Mouse (Mus musculus) heart, embryonic 10.5 days (tissue): ENCODE results near the gene Ttc9c. TPM values are rescaled to one million over a fixed set of nuclear protein-coding genes. Genes with fewer than 3 reads are reported as not detected.

Source experiments
- DNase-seq: peaks from one replicate; pipeline ENCODE4 v3.0.0-alpha.2; 2017; ENCODE audit warnings: low spot score
- H3K27ac ChIP-seq: fragments of 300-500 bp; sonication (generic); 2 replicates; pipeline ENCODE4 v1.5.1; 2016; ENCODE audit warnings: mild to moderate bottlenecking
- H3K27me3 ChIP-seq: fragments of 300-500 bp; sonication (generic); 2 replicates; pipeline ENCODE4 v1.6.1; 2016; ENCODE audit warnings: mild to moderate bottlenecking; ENCODE audit not compliant: poor library complexity, insufficient read depth, severe bottlenecking
- H3K36me3 ChIP-seq: fragments of 300-500 bp; sonication (generic); 2 replicates; pipeline ENCODE4 v1.6.1; 2016; ENCODE audit warnings: mild to moderate bottlenecking, moderate library complexity
- H3K4me1 ChIP-seq: fragments of 300-500 bp; sonication (generic); 2 replicates; pipeline ENCODE4 v1.6.1; 2016; ENCODE audit warnings: mild to moderate bottlenecking
- H3K4me3 ChIP-seq: fragments of 300-500 bp; sonication (generic); 2 replicates; pipeline ENCODE4 v1.5.1; 2016; ENCODE audit warnings: mild to moderate bottlenecking, moderate library complexity
- H3K9me3 ChIP-seq: fragments of 300-500 bp; sonication (generic); 2 replicates; pipeline ENCODE4 v1.6.1; 2016; ENCODE audit warnings: mild to moderate bottlenecking, moderate library complexity
- WGBS: fragments of 180-500 bp; shearing (Covaris S2); methylation state at CpG from one replicate; pipeline ENCODE4 v1.1.7; 2016; 5-methylcytosine and 5-hydroxymethylcytosine counted together
- polyA plus RNA-seq: library from polyadenylated mRNA; unstranded; fragments of >200 nt; fragmentation: Nextera tagmentation; extraction: Ambion mirVana; gene quantifications from 2 replicates; pipeline ENCODE4 v1.2.1, GENCODE M21; 2016

Ttc9c gene
- polyA plus RNA-seq, 1 experiment from 2014 or later: 51.3 TPM

GRCm38 (mm10) chr19:8819596-8820423 lies 677 bp upstream of the Ttc9c start, which contains the start of gene Hnrnpul2:
Hnrnpul2 (plus strand) TSS chr19:8820010.
- peaks cover 47% of the 10 kb centered on the region for H3K36me3 ChIP-seq
- under 1% methylated on average over 83 of the region's 83 CpGs for WGBS
- no peaks in the 10 kb centered on the region for H3K27me3 ChIP-seq

GRCm38 (mm10) chr19:8818301-8818798 lies 783 bp downstream of the Ttc9c start:
- Histone ChIP-seq H3K4me1 (peaks cover 29% of the 10 kb centered on the region), H3K4me3 (peak overlapping the region; percentile 100), H3K9me3 (no peaks in the 10 kb centered on the region), H3K36me3 (peaks cover 46% of the 10 kb centered on the region), H3K27me3 (no peaks in the 10 kb centered on the region), H3K27ac (peak overlapping the region; percentile 95)
- 26% methylated on average over 14 of the region's 14 CpGs for WGBS
- DNase-seq: no peak

More at GRCm38 (mm10) chr19:8819596-8820423, 677 bp upstream of the Ttc9c start, which contains the start of gene Hnrnpul2:
- Histone ChIP-seq H3K27ac (peak within 1 kb of the TSS; percentile 95), H3K4me1 (peaks cover 29% of the 10 kb centered on the region), H3K9me3 (no peaks in the 10 kb centered on the region), H3K4me3 (peak within 1 kb of the TSS; percentile 100)
- peak; percentile 99 for DNase-seq

- peaks cover 19% of the 10 kb centered on the region for H3K4me1 ChIP-seq
- no peak overlapping the region for H3K27ac ChIP-seq
- no peak for DNase-seq
- WGBS: 81% methylated on average over 3 of the region's 3 CpGs
- H3K4me3 ChIP-seq: no peak overlapping the region
- peaks cover 49% of the 10 kb centered on the region for H3K36me3 ChIP-seq
- no peaks in the 10 kb centered on the region for H3K27me3 ChIP-seq
- H3K9me3 ChIP-seq: no peaks in the 10 kb centered on the region
These were observed 2.1 kb downstream of the Ttc9c start for GRCm38 (mm10) chr19:8817001-8817400.

DNA sequence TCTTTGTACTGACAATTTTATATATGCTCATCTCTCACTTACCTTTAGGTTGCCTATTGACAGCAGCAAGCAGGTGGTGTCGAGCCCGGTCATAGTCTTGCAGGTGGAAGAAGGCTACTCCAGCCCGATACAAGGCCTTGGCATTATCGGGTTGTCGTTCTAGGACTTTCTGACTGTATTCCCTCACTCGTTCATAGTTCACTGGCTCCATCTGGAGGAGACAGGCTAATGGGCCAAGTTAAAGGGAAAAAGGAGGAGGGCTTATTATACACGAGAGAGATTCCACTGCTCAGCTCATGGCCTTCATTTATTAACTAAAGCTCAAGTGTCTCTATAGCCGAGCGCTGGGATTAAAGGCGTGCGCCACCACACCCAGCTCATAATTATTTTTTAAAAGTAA lies 3.3 kb downstream of the Ttc9c start:
- H3K27me3 ChIP-seq: no peaks in the 10 kb centered on the region
- no peaks in the 10 kb centered on the region for H3K9me3 ChIP-seq
- no peak for DNase-seq
- peaks cover 17% of the 10 kb centered on the region for H3K4me1 ChIP-seq
- 85% methylated on average over 11 of the region's 11 CpGs for WGBS
- no peak overlapping the region for H3K4me3 ChIP-seq
- H3K27ac ChIP-seq: no peak overlapping the region
- H3K36me3 ChIP-seq: peaks cover 56% of the 10 kb centered on the region

DNA sequence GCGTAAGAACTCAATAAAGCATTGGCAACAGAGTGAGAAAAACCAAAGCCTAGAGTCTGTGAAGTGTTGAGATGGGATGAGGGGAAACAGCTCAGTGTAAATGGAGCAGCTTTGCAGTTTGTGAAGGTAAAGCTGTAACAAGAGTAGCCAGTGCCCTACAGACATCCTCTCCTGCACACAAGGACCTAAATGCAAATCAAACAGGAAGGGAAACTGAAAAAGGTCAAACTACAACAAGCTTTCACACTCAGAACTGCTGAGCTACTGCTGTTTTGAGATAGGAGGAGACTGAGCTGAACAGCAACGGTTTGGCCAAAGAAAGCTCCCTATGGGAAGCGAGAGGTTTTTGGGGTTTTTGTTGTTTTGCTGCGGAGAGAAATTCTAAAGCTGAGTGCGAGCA lies 12.3 kb downstream of the Ttc9c start:
- Histone ChIP-seq H3K4me1 (peaks cover 11% of the 10 kb centered on the region), H3K4me3 (no peak overlapping the region), H3K27ac (no peak overlapping the region), H3K9me3 (no peaks in the 10 kb centered on the region), H3K27me3 (no peaks in the 10 kb centered on the region), H3K36me3 (peaks cover 71% of the 10 kb centered on the region)
- WGBS: 91% methylated on average over 5 of the region's 5 CpGs
- no peak for DNase-seq

DNA sequence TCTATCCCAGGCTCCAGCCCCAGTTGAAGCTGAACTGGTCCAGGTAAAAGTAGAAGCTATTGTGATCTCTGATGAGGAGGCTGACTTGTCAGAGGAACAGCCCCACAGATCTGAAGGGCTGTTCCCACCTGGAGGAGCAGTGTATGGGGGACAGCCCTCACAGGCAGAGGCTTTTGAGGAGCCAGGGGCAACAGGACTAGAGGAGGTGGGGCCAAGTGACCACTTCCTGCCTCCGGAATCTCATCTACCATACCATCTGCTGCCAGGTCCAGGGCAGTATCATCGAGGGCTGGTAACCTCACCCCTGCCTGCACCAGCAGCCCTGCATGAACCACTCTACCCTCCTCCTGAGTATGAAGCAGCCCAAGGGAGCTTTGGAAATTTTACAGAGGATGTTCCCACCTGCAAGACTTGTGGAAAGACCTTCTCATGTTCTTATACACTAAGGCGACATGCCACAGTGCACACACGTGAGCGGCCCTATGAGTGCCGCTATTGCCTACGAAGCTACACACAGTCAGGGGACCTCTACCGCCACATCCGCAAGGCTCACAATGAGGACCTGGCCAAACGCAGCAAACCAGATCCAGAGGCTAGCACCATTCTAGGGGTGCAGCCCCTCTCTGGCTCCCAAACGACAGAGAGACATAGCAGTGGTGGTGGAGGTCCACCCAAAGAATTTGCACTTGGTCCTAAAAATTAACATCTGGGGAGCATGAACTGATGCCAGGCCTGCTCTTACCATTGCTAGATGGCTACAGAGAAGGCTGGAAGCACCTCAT lies 15.1 kb downstream of the Ttc9c start:
- H3K4me1 ChIP-seq: peaks cover 14% of the 10 kb centered on the region
- no peak for DNase-seq
- no peaks in the 10 kb centered on the region for H3K27me3 ChIP-seq
- H3K27ac ChIP-seq: no peak overlapping the region
- no peak overlapping the region for H3K4me3 ChIP-seq
- WGBS: 86% methylated on average over 11 of the region's 11 CpGs
- H3K36me3 ChIP-seq: peaks cover 47% of the 10 kb centered on the region
- H3K9me3 ChIP-seq: no peaks in the 10 kb centered on the region

GRCm38 (mm10) chr19:8803204-8803780 lies 15.8 kb downstream of the Ttc9c start:
- no peaks in the 10 kb centered on the region for H3K9me3 ChIP-seq
- H3K36me3 ChIP-seq: peaks cover 40% of the 10 kb centered on the region
- no peaks in the 10 kb centered on the region for H3K27me3 ChIP-seq
- H3K4me3 ChIP-seq: peak overlapping the region; percentile 64
- peak overlapping the region; percentile 86 for H3K27ac ChIP-seq
- peaks cover 14% of the 10 kb centered on the region for H3K4me1 ChIP-seq
- WGBS: 92% methylated on average over 9 of the region's 9 CpGs
- no peak for DNase-seq

DNA sequence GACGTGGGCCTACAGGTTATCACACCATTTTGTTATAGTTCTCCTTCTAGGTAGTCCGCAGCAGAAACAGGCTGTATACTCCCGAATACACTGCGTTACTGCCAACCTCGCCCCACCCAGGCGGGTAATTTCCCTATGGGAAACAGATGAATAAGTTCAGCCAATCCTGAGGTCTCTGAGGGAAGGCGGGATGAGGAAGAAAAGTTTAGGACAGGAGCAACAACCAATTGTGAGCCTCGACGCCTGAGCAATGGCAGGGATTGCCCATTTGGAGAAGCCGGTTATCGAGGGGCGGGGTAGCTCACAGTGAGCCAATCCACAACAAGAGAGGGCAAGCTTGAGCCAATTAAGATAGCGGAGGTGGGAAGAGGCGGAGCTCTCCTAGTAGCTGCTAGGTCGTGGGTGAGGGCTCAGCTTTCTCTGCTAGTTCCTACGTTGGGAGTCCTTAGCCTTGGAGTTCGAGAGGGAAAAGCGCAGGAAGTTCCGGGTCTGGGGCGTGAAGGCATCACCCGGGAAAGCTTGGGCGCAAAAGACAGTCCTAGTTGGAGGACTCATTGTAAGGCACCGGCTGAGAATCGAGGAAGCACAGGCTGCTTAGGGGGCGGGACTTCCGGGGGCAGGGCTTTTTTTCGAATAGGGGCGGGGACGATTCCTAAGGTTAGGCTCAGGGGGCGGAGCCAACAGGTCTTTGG lies 16.9 kb downstream of the Ttc9c start, which contains the start of gene Zbtb3:
Gene Zbtb3, plus strand, starts transcription at position 426 of the 692 bp plus-strand sequence.
- Histone ChIP-seq H3K27me3 (no peaks in the 10 kb centered on the region), H3K4me3 (peak within 1 kb of the TSS; percentile 64), H3K27ac (peak within 1 kb of the TSS; percentile 86), H3K9me3 (no peaks in the 10 kb centered on the region), H3K36me3 (peaks cover 30% of the 10 kb centered on the region), H3K4me1 (peaks cover 19% of the 10 kb centered on the region)
- peak; percentile 100 for DNase-seq
- WGBS: under 1% methylated on average over 30 of the region's 30 CpGs

DNA sequence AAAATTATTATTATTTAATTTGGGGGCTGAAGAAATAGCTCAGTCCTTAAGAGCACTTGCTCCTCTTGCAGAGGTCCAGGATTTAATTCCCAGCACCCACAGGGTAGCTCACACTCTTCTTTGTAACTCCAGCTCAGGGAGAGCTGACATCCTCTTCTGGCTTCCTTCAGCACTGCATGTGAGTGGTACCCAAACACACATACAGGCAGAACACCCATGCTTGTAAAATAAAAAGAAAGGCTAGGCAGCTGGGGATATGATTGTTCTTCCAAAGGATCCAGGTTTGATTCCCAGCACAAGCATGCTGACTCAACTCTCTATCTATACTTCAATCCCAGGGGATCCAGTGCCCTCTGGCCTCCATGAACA lies 20.2 kb downstream of the Ttc9c start:
- Histone ChIP-seq H3K4me1 (peaks cover 21% of the 10 kb centered on the region), H3K4me3 (no peak overlapping the region), H3K36me3 (peaks cover 25% of the 10 kb centered on the region), H3K9me3 (no peaks in the 10 kb centered on the region), H3K27ac (no peak overlapping the region; the same call in 1 of the 2 replicates), H3K27me3 (no peaks in the 10 kb centered on the region)
- no peak for DNase-seq

- Histone ChIP-seq H3K36me3 (peaks cover 28% of the 10 kb centered on the region), H3K27me3 (no peaks in the 10 kb centered on the region), H3K4me3 (peak within 1 kb of the TSS; percentile 71), H3K4me1 (peaks cover 19% of the 10 kb centered on the region), H3K9me3 (no peaks in the 10 kb centered on the region), H3K27ac (peak within 1 kb of the TSS; percentile 86)
- DNase-seq: peak; percentile 95
- 2% methylated on average over 25 of the region's 25 CpGs for WGBS
These were observed 20.7 kb downstream of the Ttc9c start, which contains the start of gene Polr2g for GRCm38 (mm10) chr19:8798264-8798946. Polr2g (minus strand) TSS chr19:8798577.

DNA sequence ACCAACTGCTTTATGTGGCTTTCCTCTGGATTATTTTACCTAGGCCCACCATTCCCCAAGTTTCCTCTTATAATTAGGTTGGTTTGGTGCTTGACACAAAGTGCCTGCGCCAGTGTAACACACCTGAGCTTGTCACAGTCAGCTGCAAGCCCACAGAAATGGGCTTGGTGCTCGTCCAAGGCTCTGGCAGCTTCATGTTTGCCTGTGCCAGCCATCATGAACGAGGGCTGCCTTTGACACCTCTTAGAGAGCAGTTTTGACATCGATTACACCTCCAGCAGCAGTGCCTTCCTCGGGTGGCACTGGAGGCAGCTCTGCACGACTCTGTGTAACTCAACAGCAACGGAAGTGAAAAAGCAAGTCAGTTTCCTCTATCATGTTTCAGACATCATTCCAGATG lies 29.0 kb downstream of the Ttc9c start:
- no peaks in the 10 kb centered on the region for H3K27me3 ChIP-seq
- H3K36me3 ChIP-seq: peaks cover 34% of the 10 kb centered on the region
- WGBS: 82% methylated on average over 7 of the region's 7 CpGs
- H3K27ac ChIP-seq: no peak overlapping the region
- no peaks in the 10 kb centered on the region for H3K9me3 ChIP-seq
- H3K4me1 ChIP-seq: peaks cover 9% of the 10 kb centered on the region; the same call in 1 of the 2 replicates
- H3K4me3 ChIP-seq: no peak overlapping the region
- DNase-seq: no peak

DNA sequence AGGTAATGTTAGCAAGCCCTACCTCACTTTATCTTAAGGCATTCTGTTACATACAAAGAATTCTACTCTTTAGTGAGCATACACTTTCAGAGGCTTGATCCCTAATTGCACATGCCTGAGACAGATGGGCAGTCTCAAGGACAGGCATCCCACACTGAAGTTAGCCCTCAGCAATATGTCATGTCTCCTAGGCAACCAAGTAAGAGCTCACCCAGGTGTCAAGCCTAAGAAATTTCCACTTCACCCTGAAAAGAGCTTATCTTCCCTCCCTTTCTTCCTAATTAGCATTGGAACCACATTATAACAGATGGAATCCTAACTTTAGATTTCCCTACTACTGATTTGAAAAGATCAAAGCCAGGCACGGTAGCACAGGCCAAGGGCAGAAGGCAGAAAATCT lies 30.0 kb downstream of the Ttc9c start:
- WGBS: 67% methylated on average over 1 of the region's 1 CpGs
- Histone ChIP-seq H3K4me1 (peaks cover 11% of the 10 kb centered on the region; the same call in 1 of the 2 replicates), H3K27ac (no peak overlapping the region), H3K27me3 (no peaks in the 10 kb centered on the region), H3K36me3 (peaks cover 27% of the 10 kb centered on the region), H3K9me3 (no peaks in the 10 kb centered on the region), H3K4me3 (no peak overlapping the region)
- no peak for DNase-seq
